Mouse (Mus musculus): ENCODE measurements around the gene Abcc12. TPM values are rescaled to one million over a fixed set of nuclear protein-coding genes. Genes with fewer than 3 reads are reported as not detected.

Gene Abcc12
- total and polyA plus RNA-seq, 2 experiments from 2014 or later = 0.11 to 0.12 TPM

GRCm38 (mm10) chr8:86586058-86586457, 5.6 kb upstream of the Abcc12 start:
- ATAC-seq (ENCODE audit: low FRiP score) (no peak), DNase-seq (ENCODE audit: low spot score) (no peak)
- Histone ChIP-seq H3K36me3 (ENCODE audit: insufficient read depth, low read length) (no peaks in the 10 kb centered on the region), H3K27ac (ENCODE audit: low read depth, low read length) (no peak overlapping the region), H3K4me3 (ENCODE audit: low read depth, low read length) (no peak overlapping the region), H3K4me2 (ENCODE audit: low read depth, low read length, poor library complexity, severe bottlenecking) (no peak overlapping the region), H3K9ac (replicated peaks; ENCODE audit: low read length, poor library complexity, severe bottlenecking) (no peak overlapping the region), H3K27me3 (ENCODE audit: insufficient read depth, low read length) (no peaks in the 10 kb centered on the region), H3K4me1 (ENCODE audit: insufficient read depth, low read length) (no peaks in the 10 kb centered on the region), H3K9me3 (ENCODE audit: low read length) (no peaks in the 10 kb centered on the region)
- WGBS = 49% methylated on average over 5 of the region's 5 CpGs
- TF ChIP-seq CTCF (IDR thresholded peaks at IDR 0.05) = no peak

GRCm38 (mm10) chr8:86585532-86585931, 5.0 kb upstream of the Abcc12 start:
- Histone ChIP-seq H3K4me2 (ENCODE audit: low read depth, low read length, poor library complexity, severe bottlenecking) (peak overlapping the region; percentile 59), H3K9ac (replicated peaks; ENCODE audit: low read length, poor library complexity, severe bottlenecking) (peak overlapping the region; percentile 56), H3K9me3 (ENCODE audit: low read length) (no peaks in the 10 kb centered on the region), H3K4me3 (ENCODE audit: low read depth, low read length) (peak overlapping the region; percentile 43), H3K4me1 (ENCODE audit: insufficient read depth, low read length) (no peaks in the 10 kb centered on the region), H3K27me3 (ENCODE audit: insufficient read depth, low read length) (no peaks in the 10 kb centered on the region), H3K27ac (ENCODE audit: low read depth, low read length) (peak overlapping the region; percentile 38; the same call in 1 of the 2 replicates), H3K36me3 (ENCODE audit: insufficient read depth, low read length) (no peaks in the 10 kb centered on the region)
- 1% methylated on average over 16 of the region's 16 CpGs for WGBS
- TF ChIP-seq CTCF (IDR thresholded peaks at IDR 0.05) = peak; percentile 93
- ATAC-seq (ENCODE audit: low FRiP score) (peak; percentile 79), DNase-seq (ENCODE audit: low spot score) (peak; percentile 94)

- no peaks in the 10 kb centered on the region for H3K36me3 ChIP-seq (ENCODE audit: insufficient read depth, low read length)
- ATAC-seq (ENCODE audit: low FRiP score) (peak; percentile 75), DNase-seq (ENCODE audit: low spot score) (peak; percentile 94)
- peak overlapping the region; percentile 43 for H3K4me3 ChIP-seq (ENCODE audit: low read depth, low read length)
- H3K27me3 ChIP-seq (ENCODE audit: insufficient read depth, low read length) = no peaks in the 10 kb centered on the region
- WGBS = 4% methylated on average over 11 of the region's 11 CpGs
- H3K27ac ChIP-seq (ENCODE audit: low read depth, low read length) = 0 out of 2 replicates have a peak overlapping the region, but pooled peaks have one; percentile 38
- no peaks in the 10 kb centered on the region for H3K9me3 ChIP-seq (ENCODE audit: low read length)
- H3K4me2 ChIP-seq (ENCODE audit: low read depth, low read length, poor library complexity, severe bottlenecking) = peak overlapping the region; percentile 59
- no peaks in the 10 kb centered on the region for H3K4me1 ChIP-seq (ENCODE audit: insufficient read depth, low read length)
- peak overlapping the region; percentile 56 for H3K9ac ChIP-seq (replicated peaks; ENCODE audit: low read length, poor library complexity, severe bottlenecking)
- peak; percentile 91 for TF ChIP-seq CTCF (IDR thresholded peaks at IDR 0.05)
These were observed 4.6 kb upstream of the Abcc12 start for GRCm38 (mm10) chr8:86585118-86585517.

- H3K9me3 ChIP-seq (ENCODE audit: low read length) = no peaks in the 10 kb centered on the region
- DNase-seq (ENCODE audit: low spot score) (peak; percentile 85), ATAC-seq (ENCODE audit: low FRiP score) (no peak)
- no peak overlapping the region for H3K4me3 ChIP-seq (ENCODE audit: low read depth, low read length)
- H3K4me2 ChIP-seq (ENCODE audit: low read depth, low read length, poor library complexity, severe bottlenecking) = no peak overlapping the region
- H3K27me3 ChIP-seq (ENCODE audit: insufficient read depth, low read length) = no peaks in the 10 kb centered on the region
- peak; percentile 85 for TF ChIP-seq CTCF (IDR thresholded peaks at IDR 0.05)
- WGBS = 72% methylated on average over 4 of the region's 4 CpGs
- no peaks in the 10 kb centered on the region for H3K36me3 ChIP-seq (ENCODE audit: insufficient read depth, low read length)
- H3K4me1 ChIP-seq (ENCODE audit: insufficient read depth, low read length) = peaks cover 4% of the 10 kb centered on the region; the same call in 1 of the 2 replicates
- H3K27ac ChIP-seq (ENCODE audit: low read depth, low read length) = no peak overlapping the region
- no peak overlapping the region for H3K9ac ChIP-seq (replicated peaks; ENCODE audit: low read length, poor library complexity, severe bottlenecking)
These were observed 1.4 kb upstream of the Abcc12 start for GRCm38 (mm10) chr8:86581921-86582331.

- 76% methylated on average over 8 of the region's 8 CpGs for WGBS
- no peak for TF ChIP-seq CTCF (IDR thresholded peaks at IDR 0.05)
- DNase-seq (ENCODE audit: low spot score) = no peak
- no peaks in the 10 kb centered on the region for H3K27me3 ChIP-seq (ENCODE audit: insufficient read depth, low read length)
- H3K36me3 ChIP-seq (ENCODE audit: insufficient read depth, low read length) = no peaks in the 10 kb centered on the region
- H3K4me2 ChIP-seq (ENCODE audit: low read depth, low read length, poor library complexity, severe bottlenecking) = no peak overlapping the region
- H3K27ac ChIP-seq (ENCODE audit: low read depth, low read length) = no peak overlapping the region
- ATAC-seq (ENCODE audit: low FRiP score) = no peak
- H3K9me3 ChIP-seq (ENCODE audit: low read length) = no peaks in the 10 kb centered on the region
- H3K4me1 ChIP-seq (ENCODE audit: insufficient read depth, low read length) = peaks cover 4% of the 10 kb centered on the region; the same call in 1 of the 2 replicates
- H3K4me3 ChIP-seq (ENCODE audit: low read depth, low read length) = no peak overlapping the region
- H3K9ac ChIP-seq (replicated peaks; ENCODE audit: low read length, poor library complexity, severe bottlenecking) = no peak overlapping the region
These were observed 1.8 kb downstream of the Abcc12 start for GRCm38 (mm10) chr8:86578693-86579092.

GRCm38 (mm10) chr8:86578076-86578475, 2.4 kb downstream of the Abcc12 start:
- 51% methylated on average over 9 of the region's 9 CpGs for WGBS
- no peak for TF ChIP-seq CTCF (IDR thresholded peaks at IDR 0.05)
- Histone ChIP-seq H3K27me3 (ENCODE audit: insufficient read depth, low read length) (no peaks in the 10 kb centered on the region), H3K4me2 (ENCODE audit: low read depth, low read length, poor library complexity, severe bottlenecking) (no peak overlapping the region), H3K4me3 (ENCODE audit: low read depth, low read length) (no peak overlapping the region), H3K36me3 (ENCODE audit: insufficient read depth, low read length) (no peaks in the 10 kb centered on the region), H3K9me3 (ENCODE audit: low read length) (no peaks in the 10 kb centered on the region), H3K4me1 (ENCODE audit: insufficient read depth, low read length) (peaks cover 4% of the 10 kb centered on the region; the same call in 1 of the 2 replicates), H3K27ac (ENCODE audit: low read depth, low read length) (no peak overlapping the region), H3K9ac (replicated peaks; ENCODE audit: low read length, poor library complexity, severe bottlenecking) (no peak overlapping the region)
- DNase-seq (ENCODE audit: low spot score) (peak; percentile 82), ATAC-seq (ENCODE audit: low FRiP score) (no peak)
